Mouse (Mus musculus) hindbrain, embryonic 12.5 days (tissue): ENCODE data around the gene Gm11032. TPM values are rescaled to one million over a fixed set of nuclear protein-coding genes. Genes with fewer than 3 reads are reported as not detected.

Experiments
- ATAC-seq: fragments of 200-750 bp; cut with Nextera tagmentation; 2 replicates; pipeline ENCODE4 v1.8.0; 2017; ENCODE audit warnings: moderate TSS enrichment; ENCODE audit not compliant: low FRiP score
- H3K27ac ChIP-seq: fragments of 300-500 bp; sonication (generic); 2 replicates; pipeline ENCODE4 v1.5.1; 2016; ENCODE audit warnings: mild to moderate bottlenecking
- H3K27me3 ChIP-seq: fragments of 300-500 bp; sonication (generic); 2 replicates; pipeline ENCODE4 v1.6.1; 2016; ENCODE audit warnings: mild to moderate bottlenecking
- H3K36me3 ChIP-seq: fragments of 300-500 bp; sonication (generic); 2 replicates; pipeline ENCODE4 v1.6.1; 2016; ENCODE audit warnings: mild to moderate bottlenecking
- H3K4me1 ChIP-seq: fragments of 300-500 bp; sonication (generic); 2 replicates; pipeline ENCODE4 v1.6.1; 2016
- H3K4me2 ChIP-seq: fragments of 300-500 bp; sonication (generic); replicated peaks from 2 replicates; pipeline ENCODE4 v1.6.1; 2016; ENCODE audit warnings: mild to moderate bottlenecking
- H3K4me3 ChIP-seq: fragments of 300-500 bp; sonication (generic); 2 replicates; pipeline ENCODE4 v1.5.1; 2016; ENCODE audit warnings: mild to moderate bottlenecking
- H3K9ac ChIP-seq: fragments of 300-500 bp; sonication (generic); 2 replicates; pipeline ENCODE4 v1.6.1; 2016; ENCODE audit warnings: mild to moderate bottlenecking, moderate library complexity
- H3K9me3 ChIP-seq: fragments of 300-500 bp; sonication (generic); replicated peaks from 2 replicates; pipeline ENCODE4 v1.6.1; 2016; ENCODE audit warnings: mild to moderate bottlenecking
- whole genome bisulfite sequencing: fragments of 180-500 bp; shearing (Covaris S2); methylation state at CpG from one replicate; pipeline ENCODE4 v1.1.7; 2016; 5-methylcytosine and 5-hydroxymethylcytosine counted together
- polyA plus RNA-seq: library from polyadenylated mRNA; unstranded; fragments of >200 nt; fragmentation: Nextera tagmentation; extraction: Ambion mirVana; gene quantifications from 2 replicates; pipeline ENCODE4 v1.2.1, GENCODE M21; 2016

The Gm11032 gene
- polyA plus RNA-seq, 1 experiment from 2014 or later: not detected

- Histone ChIP-seq H3K36me3 (peaks cover 48% of the 10 kb centered on the region), H3K9me3 (no peaks in the 10 kb centered on the region), H3K4me3 (no peak overlapping the region), H3K4me2 (no peak overlapping the region), H3K9ac (no peak overlapping the region), H3K27me3 (no peaks in the 10 kb centered on the region), H3K4me1 (no peaks in the 10 kb centered on the region), H3K27ac (no peak overlapping the region)
- WGBS: 85% methylated on average over 10 of the region's 10 CpGs
- no peak for ATAC-seq
These were observed 42.1 kb downstream of the Gm11032 start for GRCm38 (mm10) chr11:4661871-4662495.

- Histone ChIP-seq H3K9ac (no peak overlapping the region), H3K36me3 (peaks cover 48% of the 10 kb centered on the region), H3K27ac (no peak overlapping the region), H3K9me3 (no peaks in the 10 kb centered on the region), H3K4me3 (no peak overlapping the region), H3K4me1 (no peaks in the 10 kb centered on the region), H3K27me3 (no peaks in the 10 kb centered on the region), H3K4me2 (no peak overlapping the region)
- no peak for ATAC-seq
- 91% methylated on average over 11 of the region's 11 CpGs for WGBS
These were observed 42.6 kb downstream of the Gm11032 start for GRCm38 (mm10) chr11:4662496-4662878.

Other genes with a start within 250 kb of the Gm11032 start
- gene Hormad2, start 179.0 kb upstream of the Gm11032 start, polyA plus RNA-seq: 0.10 and 0.61 TPM in 2 replicates
- 47.8 TPM in 2 replicates for gene Mtmr3, start 25.2 kb upstream of the Gm11032 start, polyA plus RNA-seq
- 30.4 and 35.5 TPM in 2 replicates for gene Ascc2, start 17.7 kb downstream of the Gm11032 start, polyA plus RNA-seq
- 444 and 517 TPM in 2 replicates for gene Uqcr10, start 84.3 kb downstream of the Gm11032 start, polyA plus RNA-seq
- gene Zmat5, start 84.6 kb downstream of the Gm11032 start, polyA plus RNA-seq: 64.6 and 68.9 TPM in 2 replicates
- gene Cabp7, start 126.7 kb downstream of the Gm11032 start, polyA plus RNA-seq: 1.7 and 2.1 TPM in 2 replicates
- 77.5 and 79.6 TPM in 2 replicates for gene Nf2, start 229.5 kb downstream of the Gm11032 start, polyA plus RNA-seq